Mouse (Mus musculus) olfactory bulb, adult 2 months (tissue): ENCODE data around the gene Scpep1.

Experiments
- CTCF ChIP-seq: fragments of 200-500 bp; IDR thresholded peaks from 2 replicates; pipeline ENCODE4 v1.5.1; 2012; ENCODE audit warnings: low read depth, mild to moderate bottlenecking, low read length, moderate library complexity; ENCODE audit not compliant: insufficient read depth
- POLR2A ChIP-seq: fragments of 200-500 bp; IDR thresholded peaks from 2 replicates; pipeline ENCODE4 v1.6.1; 2012; ENCODE audit warnings: mild to moderate bottlenecking, low read depth, low read length, moderate library complexity; ENCODE audit not compliant: insufficient read depth

- TF ChIP-seq CTCF (no peak), POLR2A (no peak)
Measured at GRCm38 (mm10) chr11:88945971-88946585, 9.2 kb downstream of the Scpep1 start.
